Mouse (Mus musculus): ENCODE data around the gene Nktr. TPM values are rescaled to one million over a fixed set of nuclear protein-coding genes. Genes with fewer than 3 reads are reported as not detected.

Gene Nktr
- polyA plus RNA-seq, 1 experiment from 2014 or later: 64.6 TPM

DNA sequence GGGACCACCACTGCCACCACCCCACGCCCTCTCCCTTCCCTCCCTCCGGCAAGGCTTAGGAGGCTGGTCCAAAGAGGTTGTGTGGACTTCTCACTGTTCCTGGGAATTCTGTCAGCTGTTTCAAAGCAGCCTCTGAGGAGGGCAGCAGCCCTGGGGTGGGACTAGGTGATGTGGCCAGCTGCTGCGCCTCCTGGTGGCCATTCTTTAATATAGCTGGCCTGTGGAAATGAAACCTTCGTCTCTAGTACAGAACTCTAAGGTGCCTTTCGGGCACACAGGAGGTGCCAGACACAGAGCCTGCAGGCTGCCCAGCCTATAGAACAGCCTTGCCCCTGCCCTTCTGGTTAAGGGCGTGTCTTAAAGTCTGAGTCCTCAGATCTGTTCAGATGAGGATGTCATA is 39.4 kb upstream of the Nktr start:
- no peak for ATAC-seq (replicated peaks; ENCODE audit: insufficient number of reproducible peaks, low FRiP score, low TSS enrichment)
- H3K4me2 ChIP-seq: no peak overlapping the region
- no peaks in the 10 kb centered on the region; the same call in 1 of the 2 replicates for H3K4me1 ChIP-seq (ENCODE audit: control insufficient read depth, insufficient read depth, low read length)
- no peaks in the 10 kb centered on the region for H3K9me3 ChIP-seq (replicated peaks; ENCODE audit: control insufficient read depth, low read length)
- WGBS (ENCODE audit: insufficient replicate concordance): 23% methylated on average over 6 of the region's 6 CpGs
- H3K36me3 ChIP-seq (ENCODE audit: control insufficient read depth, insufficient read depth, low read length): no peaks in the 10 kb centered on the region
- no peak overlapping the region for H3K4me3 ChIP-seq (ENCODE audit: low read depth, low read length)
- H3K9ac ChIP-seq (ENCODE audit: low read depth, low read length): 0 out of 2 replicates have a peak overlapping the region, but pooled peaks have one; percentile 16
- no peak overlapping the region for H3K27ac ChIP-seq (ENCODE audit: low read depth, low read length)
- 0 out of 2 replicates have a peak, but pooled peaks cover 2% of the 10 kb centered on the region for H3K27me3 ChIP-seq (ENCODE audit: control insufficient read depth, insufficient read depth, low read length)

DNA sequence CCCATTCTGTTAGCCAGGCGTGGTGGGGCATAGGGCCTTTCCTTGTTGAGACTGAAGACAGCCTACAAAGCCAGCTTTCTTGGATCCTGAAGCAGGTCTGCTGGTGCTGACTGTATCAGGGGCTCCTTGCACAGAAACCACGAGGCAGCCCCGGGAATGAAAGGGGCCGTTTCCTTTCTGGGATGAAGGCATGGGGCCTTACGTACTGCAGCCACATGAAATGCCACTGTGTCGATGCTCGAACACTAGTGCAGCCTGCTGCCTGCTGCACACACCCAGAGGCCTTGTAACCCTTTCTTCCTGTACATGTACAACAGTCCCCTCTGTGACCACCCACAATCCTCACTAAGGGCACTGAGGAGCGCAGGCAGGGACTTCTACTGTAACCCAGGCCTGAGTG is 37.8 kb upstream of the Nktr start:
- Histone ChIP-seq H3K9me3 (replicated peaks; ENCODE audit: control insufficient read depth, low read length) (no peaks in the 10 kb centered on the region), H3K4me3 (ENCODE audit: low read depth, low read length) (no peak overlapping the region), H3K4me1 (ENCODE audit: control insufficient read depth, insufficient read depth, low read length) (no peaks in the 10 kb centered on the region; the same call in 1 of the 2 replicates), H3K4me2 (no peak overlapping the region), H3K9ac (ENCODE audit: low read depth, low read length) (no peak overlapping the region), H3K27ac (ENCODE audit: low read depth, low read length) (no peak overlapping the region), H3K36me3 (ENCODE audit: control insufficient read depth, insufficient read depth, low read length) (no peaks in the 10 kb centered on the region), H3K27me3 (ENCODE audit: control insufficient read depth, insufficient read depth, low read length) (0 out of 2 replicates have a peak, but pooled peaks cover 2% of the 10 kb centered on the region)
- WGBS (ENCODE audit: insufficient replicate concordance): 70% methylated on average over 8 of the region's 8 CpGs
- ATAC-seq (replicated peaks; ENCODE audit: insufficient number of reproducible peaks, low FRiP score, low TSS enrichment): no peak

DNA sequence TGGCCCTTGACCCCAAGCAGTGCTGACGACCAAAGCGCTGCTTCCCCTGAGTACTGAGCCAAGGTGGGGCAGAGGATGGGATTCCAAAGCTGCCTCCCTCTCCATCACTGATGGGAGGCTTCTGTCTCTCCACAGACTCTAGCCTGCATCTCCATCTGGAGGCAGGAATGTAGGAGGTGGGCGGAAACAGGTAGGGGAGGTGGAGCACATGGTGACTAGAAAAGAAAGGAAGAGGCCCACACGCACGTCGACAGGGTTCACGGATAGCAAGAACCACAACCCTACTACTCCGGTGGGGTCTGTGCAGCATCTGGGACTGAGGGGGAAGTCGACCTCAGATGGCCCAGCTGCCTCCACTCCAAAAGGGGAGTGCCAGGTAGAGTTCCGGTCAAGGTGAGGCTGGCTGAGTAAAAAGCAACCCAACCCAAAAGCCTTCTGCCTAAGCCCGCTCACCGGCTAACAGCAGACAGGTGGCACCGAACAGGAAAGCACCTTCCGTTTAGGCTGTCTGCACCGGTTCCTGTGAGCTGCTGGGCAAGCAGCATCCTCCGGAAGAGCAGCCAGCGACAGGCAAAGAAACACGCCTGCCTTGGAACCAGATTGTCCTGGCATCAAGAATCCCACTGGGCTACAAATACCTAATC is 36.8 kb upstream of the Nktr start:
- H3K9ac ChIP-seq (ENCODE audit: low read depth, low read length): no peak overlapping the region
- no peaks in the 10 kb centered on the region for H3K9me3 ChIP-seq (replicated peaks; ENCODE audit: control insufficient read depth, low read length)
- no peaks in the 10 kb centered on the region; the same call in 1 of the 2 replicates for H3K4me1 ChIP-seq (ENCODE audit: control insufficient read depth, insufficient read depth, low read length)
- no peaks in the 10 kb centered on the region for H3K36me3 ChIP-seq (ENCODE audit: control insufficient read depth, insufficient read depth, low read length)
- 76% methylated on average over 18 of the region's 18 CpGs for WGBS (ENCODE audit: insufficient replicate concordance)
- no peak for ATAC-seq (replicated peaks; ENCODE audit: insufficient number of reproducible peaks, low FRiP score, low TSS enrichment)
- H3K27ac ChIP-seq (ENCODE audit: low read depth, low read length): no peak overlapping the region
- H3K4me3 ChIP-seq (ENCODE audit: low read depth, low read length): no peak overlapping the region
- H3K4me2 ChIP-seq: no peak overlapping the region
- 0 out of 2 replicates have a peak, but pooled peaks cover 2% of the 10 kb centered on the region for H3K27me3 ChIP-seq (ENCODE audit: control insufficient read depth, insufficient read depth, low read length)

DNA sequence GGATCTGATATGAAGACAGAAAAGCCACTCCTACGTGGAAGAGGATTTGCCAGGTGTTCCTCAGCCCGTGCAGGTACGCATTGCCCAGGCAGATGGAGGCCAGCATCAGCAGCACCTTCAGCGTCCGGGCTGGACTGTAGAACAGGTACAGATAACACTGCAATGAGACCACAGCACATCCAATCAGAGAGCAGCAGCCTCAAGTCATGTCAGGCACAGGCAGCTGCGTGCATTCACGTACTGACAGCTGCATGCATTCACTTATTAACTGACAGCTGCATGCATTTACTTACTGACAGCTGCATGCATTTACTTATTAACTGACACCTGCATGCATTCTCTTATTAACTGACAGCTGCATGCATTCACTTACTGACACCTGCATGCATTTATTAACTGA is 34.3 kb upstream of the Nktr start:
- Histone ChIP-seq H3K27me3 (ENCODE audit: control insufficient read depth, insufficient read depth, low read length) (no peaks in the 10 kb centered on the region), H3K4me3 (ENCODE audit: low read depth, low read length) (no peak overlapping the region), H3K9me3 (replicated peaks; ENCODE audit: control insufficient read depth, low read length) (no peaks in the 10 kb centered on the region), H3K4me1 (ENCODE audit: control insufficient read depth, insufficient read depth, low read length) (no peaks in the 10 kb centered on the region; the same call in 1 of the 2 replicates), H3K36me3 (ENCODE audit: control insufficient read depth, insufficient read depth, low read length) (peaks cover 7% of the 10 kb centered on the region; the same call in 1 of the 2 replicates), H3K27ac (ENCODE audit: low read depth, low read length) (no peak overlapping the region), H3K4me2 (no peak overlapping the region), H3K9ac (ENCODE audit: low read depth, low read length) (no peak overlapping the region)
- 72% methylated on average over 7 of the region's 7 CpGs for WGBS (ENCODE audit: insufficient replicate concordance)
- no peak for ATAC-seq (replicated peaks; ENCODE audit: insufficient number of reproducible peaks, low FRiP score, low TSS enrichment)

DNA sequence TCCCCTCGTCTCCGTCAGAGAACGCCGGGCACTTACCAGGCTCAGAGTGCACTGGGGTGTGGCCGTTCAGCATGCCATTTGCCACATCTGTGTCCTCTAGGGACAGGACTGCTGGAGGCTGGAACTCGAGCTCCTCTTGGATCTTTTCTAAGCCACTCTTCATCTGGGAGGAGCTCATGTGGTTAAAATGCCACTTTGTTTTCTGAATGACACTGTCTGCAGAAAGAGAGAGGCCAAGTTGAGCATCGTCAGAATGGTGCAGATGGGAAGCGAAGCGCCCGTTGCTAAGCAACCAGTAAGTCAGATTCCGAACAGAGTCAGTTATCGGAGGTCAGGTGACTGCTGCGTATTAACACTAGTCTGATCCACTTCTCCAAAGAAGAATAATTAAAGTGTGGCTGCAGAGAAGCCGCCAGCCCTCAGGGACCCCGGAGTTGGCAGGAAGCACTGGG is 28.7 kb upstream of the Nktr start:
- 82% methylated on average over 15 of the region's 15 CpGs for WGBS (ENCODE audit: insufficient replicate concordance)
- Histone ChIP-seq H3K4me3 (ENCODE audit: low read depth, low read length) (no peak overlapping the region), H3K9ac (ENCODE audit: low read depth, low read length) (no peak overlapping the region), H3K27me3 (ENCODE audit: control insufficient read depth, insufficient read depth, low read length) (no peaks in the 10 kb centered on the region), H3K4me2 (no peak overlapping the region), H3K36me3 (ENCODE audit: control insufficient read depth, insufficient read depth, low read length) (peaks cover 12% of the 10 kb centered on the region), H3K9me3 (replicated peaks; ENCODE audit: control insufficient read depth, low read length) (no peaks in the 10 kb centered on the region), H3K4me1 (ENCODE audit: control insufficient read depth, insufficient read depth, low read length) (no peaks in the 10 kb centered on the region), H3K27ac (ENCODE audit: low read depth, low read length) (no peak overlapping the region)
- ATAC-seq (replicated peaks; ENCODE audit: insufficient number of reproducible peaks, low FRiP score, low TSS enrichment): no peak

DNA sequence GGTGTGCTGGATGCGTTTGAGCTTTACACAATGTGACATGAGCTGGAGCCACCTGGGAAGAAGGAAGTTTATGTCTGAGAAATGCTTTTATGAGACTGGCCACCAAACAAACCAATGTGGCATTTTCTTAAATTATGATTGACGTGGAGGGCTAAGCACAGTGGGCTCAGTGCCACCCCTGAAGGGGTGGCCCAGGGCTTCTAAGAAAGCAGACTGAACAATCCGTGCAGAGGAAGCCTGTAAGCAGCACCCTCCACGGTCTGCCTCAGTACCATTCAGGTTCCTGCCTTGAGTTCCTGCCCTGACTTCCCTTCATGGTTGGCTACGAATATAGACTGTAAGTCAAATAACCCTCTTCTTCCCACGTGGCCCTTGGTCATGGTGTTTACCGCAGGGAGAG is 28.2 kb upstream of the Nktr start:
- Histone ChIP-seq H3K9me3 (replicated peaks; ENCODE audit: control insufficient read depth, low read length) (no peaks in the 10 kb centered on the region), H3K27ac (ENCODE audit: low read depth, low read length) (no peak overlapping the region), H3K36me3 (ENCODE audit: control insufficient read depth, insufficient read depth, low read length) (peaks cover 12% of the 10 kb centered on the region), H3K4me2 (no peak overlapping the region), H3K4me3 (ENCODE audit: low read depth, low read length) (no peak overlapping the region), H3K4me1 (ENCODE audit: control insufficient read depth, insufficient read depth, low read length) (no peaks in the 10 kb centered on the region), H3K27me3 (ENCODE audit: control insufficient read depth, insufficient read depth, low read length) (no peaks in the 10 kb centered on the region), H3K9ac (ENCODE audit: low read depth, low read length) (no peak overlapping the region)
- no peak for ATAC-seq (replicated peaks; ENCODE audit: insufficient number of reproducible peaks, low FRiP score, low TSS enrichment)
- 88% methylated on average over 7 of the region's 7 CpGs for WGBS (ENCODE audit: insufficient replicate concordance)

DNA sequence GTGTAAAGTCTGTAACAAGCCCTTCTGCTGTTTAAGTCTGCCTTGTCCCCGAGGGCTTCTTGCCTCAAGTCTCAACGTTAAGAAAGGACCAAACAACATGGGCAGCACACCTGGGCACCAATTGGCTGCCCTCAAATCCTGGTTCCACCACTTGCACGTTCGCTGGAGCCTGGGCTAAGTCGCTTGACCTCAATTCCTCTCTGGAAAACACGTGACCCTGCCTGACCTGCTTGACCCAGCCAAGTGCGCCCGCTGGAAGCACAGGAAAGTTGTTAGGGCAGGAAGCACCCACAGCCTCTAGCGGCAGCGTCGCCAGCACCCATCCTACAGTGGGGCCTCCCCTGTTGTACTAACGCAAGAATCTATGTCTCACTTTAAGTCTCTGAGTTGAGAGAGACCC is 24.2 kb upstream of the Nktr start:
- H3K27me3 ChIP-seq (ENCODE audit: control insufficient read depth, insufficient read depth, low read length): no peaks in the 10 kb centered on the region
- H3K9me3 ChIP-seq (replicated peaks; ENCODE audit: control insufficient read depth, low read length): 0 out of 2 replicates have a peak, but pooled peaks cover 2% of the 10 kb centered on the region
- peaks cover 5% of the 10 kb centered on the region; the same call in 1 of the 2 replicates for H3K36me3 ChIP-seq (ENCODE audit: control insufficient read depth, insufficient read depth, low read length)
- no peak overlapping the region for H3K4me2 ChIP-seq
- no peak overlapping the region for H3K27ac ChIP-seq (ENCODE audit: low read depth, low read length)
- 73% methylated on average over 12 of the region's 12 CpGs for WGBS (ENCODE audit: insufficient replicate concordance)
- H3K4me3 ChIP-seq (ENCODE audit: low read depth, low read length): no peak overlapping the region
- no peaks in the 10 kb centered on the region for H3K4me1 ChIP-seq (ENCODE audit: control insufficient read depth, insufficient read depth, low read length)
- H3K9ac ChIP-seq (ENCODE audit: low read depth, low read length): no peak overlapping the region
- ATAC-seq (replicated peaks; ENCODE audit: insufficient number of reproducible peaks, low FRiP score, low TSS enrichment): no peak

DNA sequence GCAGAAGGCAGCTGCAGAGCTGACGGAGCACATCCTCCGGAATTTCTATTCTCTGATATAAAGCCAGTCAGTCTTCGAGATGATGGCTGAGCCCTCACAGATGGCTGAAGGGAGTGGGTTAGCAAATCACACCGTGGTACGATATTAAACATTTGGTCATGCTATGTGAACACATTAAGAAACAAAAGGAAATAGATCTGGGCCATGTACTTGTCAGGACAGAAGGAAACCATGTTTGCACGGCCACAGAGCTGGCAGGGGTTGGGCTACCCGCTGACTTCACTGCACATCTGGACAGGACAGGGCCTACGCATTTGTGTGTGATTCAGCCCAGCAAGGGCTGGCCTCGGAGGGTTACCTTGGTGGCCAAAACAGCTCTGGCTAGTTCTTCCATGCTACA is 22.3 kb upstream of the Nktr start:
- Histone ChIP-seq H3K4me3 (ENCODE audit: low read depth, low read length) (no peak overlapping the region), H3K27me3 (ENCODE audit: control insufficient read depth, insufficient read depth, low read length) (no peaks in the 10 kb centered on the region), H3K4me1 (ENCODE audit: control insufficient read depth, insufficient read depth, low read length) (no peaks in the 10 kb centered on the region), H3K9me3 (replicated peaks; ENCODE audit: control insufficient read depth, low read length) (0 out of 2 replicates have a peak, but pooled peaks cover 2% of the 10 kb centered on the region), H3K36me3 (ENCODE audit: control insufficient read depth, insufficient read depth, low read length) (peaks cover 4% of the 10 kb centered on the region; the same call in 1 of the 2 replicates), H3K9ac (ENCODE audit: low read depth, low read length) (no peak overlapping the region), H3K4me2 (no peak overlapping the region), H3K27ac (ENCODE audit: low read depth, low read length) (no peak overlapping the region)
- no peak for ATAC-seq (replicated peaks; ENCODE audit: insufficient number of reproducible peaks, low FRiP score, low TSS enrichment)
- WGBS (ENCODE audit: insufficient replicate concordance): 93% methylated on average over 9 of the region's 9 CpGs

Measured in heart, embryonic 11.5 days (tissue).